Mouse (Mus musculus): ENCODE results near the gene Phf20. TPM values are rescaled to one million over a fixed set of nuclear protein-coding genes. Genes with fewer than 3 reads are reported as not detected.
"Not testable (repeated sequence)": the region's sequence is repeated elsewhere in the genome, so short reads cannot be mapped to it uniquely, and the experiment has no call there.

Gene Phf20
- polyA plus RNA-seq, 2 experiments: 19.5 to 69.0 TPM

DNA sequence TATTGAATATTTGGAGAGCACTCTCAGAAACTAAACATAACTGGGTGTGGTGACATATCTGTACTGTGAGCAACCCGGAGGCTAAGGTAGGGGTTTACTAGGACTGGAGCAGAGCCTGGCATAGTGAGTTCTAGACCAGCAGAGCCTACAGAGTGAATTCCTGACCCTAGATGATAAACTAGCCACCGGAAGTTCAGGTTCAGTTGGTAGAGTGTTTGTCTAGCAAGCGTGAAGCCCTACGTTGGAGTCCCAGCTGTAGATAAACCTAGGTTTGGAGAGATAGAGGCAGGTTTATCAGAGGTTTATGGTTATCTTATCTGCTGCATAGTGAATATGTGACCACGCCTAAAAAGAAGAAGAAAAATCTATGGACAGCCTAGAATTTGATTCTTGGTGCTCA is 27.8 kb downstream of the Phf20 start:
- H3K27me3 ChIP-seq (ENCODE audit: control insufficient read depth, insufficient read depth, low read length): no peaks in the 10 kb centered on the region
- no peak overlapping the region for H3K27ac ChIP-seq (replicated peaks; ENCODE audit: low read depth, low read length)
- H3K36me3 ChIP-seq (ENCODE audit: control insufficient read depth, insufficient read depth, low read length): peaks cover 62% of the 10 kb centered on the region
- H3K4me3 ChIP-seq (replicated peaks; ENCODE audit: low read length): no peak overlapping the region
- no peak overlapping the region for H3K4me2 ChIP-seq (replicated peaks; ENCODE audit: low read depth, low read length, severe bottlenecking)
- H3K9me3 ChIP-seq (ENCODE audit: control insufficient read depth, low read length): no peaks in the 10 kb centered on the region
- 92% methylated on average over 5 of the region's 5 CpGs for WGBS
- ATAC-seq (ENCODE audit: low FRiP score, low read depth) (no peak), DNase-seq (ENCODE audit: low spot score) (no peak)
- no peak overlapping the region for H3K9ac ChIP-seq (ENCODE audit: low read depth, low read length, severe bottlenecking)
- H3K4me1 ChIP-seq (ENCODE audit: control insufficient read depth, insufficient read depth, low read length): no peaks in the 10 kb centered on the region
- TF ChIP-seq POLR2A (IDR thresholded peaks at IDR 0.05; ENCODE audit: borderline replicate concordance, extremely low read depth, insufficient read depth, insufficient read length): no peak

GRCm38 (mm10) chr2:156227689-156228088 is 31.4 kb downstream of the Phf20 start:
- 96% methylated on average over 1 of the region's 1 CpGs for WGBS

GRCm38 (mm10) chr2:156229171-156229570 is 32.9 kb downstream of the Phf20 start:
- Histone ChIP-seq H3K27me3 (ENCODE audit: control insufficient read depth, insufficient read depth, low read length) (no peaks in the 10 kb centered on the region), H3K4me3 (replicated peaks; ENCODE audit: low read length) (no peak overlapping the region), H3K36me3 (ENCODE audit: control insufficient read depth, insufficient read depth, low read length) (peaks cover 56% of the 10 kb centered on the region), H3K4me1 (ENCODE audit: control insufficient read depth, insufficient read depth, low read length) (no peaks in the 10 kb centered on the region), H3K4me2 (replicated peaks; ENCODE audit: low read depth, low read length, severe bottlenecking) (no peak overlapping the region), H3K9ac (ENCODE audit: low read depth, low read length, severe bottlenecking) (no peak overlapping the region), H3K27ac (replicated peaks; ENCODE audit: low read depth, low read length) (no peak overlapping the region), H3K9me3 (ENCODE audit: control insufficient read depth, low read length) (no peaks in the 10 kb centered on the region)
- no peak for TF ChIP-seq POLR2A (IDR thresholded peaks at IDR 0.05; ENCODE audit: borderline replicate concordance, extremely low read depth, insufficient read depth, insufficient read length)
- ATAC-seq (ENCODE audit: low FRiP score, low read depth): no peak
- 96% methylated on average over 1 of the region's 1 CpGs for WGBS
- no peak for DNase-seq (ENCODE audit: low spot score)

More at GRCm38 (mm10) chr2:156227689-156228088, 31.4 kb downstream of the Phf20 start:
- Histone ChIP-seq H3K9ac (ENCODE audit: low read depth, low read length, severe bottlenecking) (no peak overlapping the region), H3K4me2 (replicated peaks; ENCODE audit: low read depth, low read length, severe bottlenecking) (no peak overlapping the region), H3K27me3 (ENCODE audit: control insufficient read depth, insufficient read depth, low read length) (no peaks in the 10 kb centered on the region), H3K27ac (replicated peaks; ENCODE audit: low read depth, low read length) (no peak overlapping the region), H3K36me3 (ENCODE audit: control insufficient read depth, insufficient read depth, low read length) (peaks cover 63% of the 10 kb centered on the region), H3K4me1 (ENCODE audit: control insufficient read depth, insufficient read depth, low read length) (no peaks in the 10 kb centered on the region), H3K9me3 (ENCODE audit: control insufficient read depth, low read length) (no peaks in the 10 kb centered on the region), H3K4me3 (replicated peaks; ENCODE audit: low read length) (no peak overlapping the region)
- no peak for ATAC-seq (ENCODE audit: low FRiP score, low read depth)
- no peak for DNase-seq (ENCODE audit: low spot score)
- no peak for TF ChIP-seq POLR2A (IDR thresholded peaks at IDR 0.05; ENCODE audit: borderline replicate concordance, extremely low read depth, insufficient read depth, insufficient read length)

- no peak overlapping the region for H3K4me3 ChIP-seq (replicated peaks; ENCODE audit: low read length)
- no peak overlapping the region for H3K27ac ChIP-seq (replicated peaks; ENCODE audit: low read depth, low read length)
- H3K27me3 ChIP-seq (ENCODE audit: control insufficient read depth, insufficient read depth, low read length): no peaks in the 10 kb centered on the region
- H3K9me3 ChIP-seq (ENCODE audit: control insufficient read depth, low read length): no peaks in the 10 kb centered on the region
- H3K36me3 ChIP-seq (ENCODE audit: control insufficient read depth, insufficient read depth, low read length): peaks cover 49% of the 10 kb centered on the region
- no peak for DNase-seq (ENCODE audit: low spot score)
- no peak overlapping the region for H3K4me2 ChIP-seq (replicated peaks; ENCODE audit: low read depth, low read length, severe bottlenecking)
- no peaks in the 10 kb centered on the region for H3K4me1 ChIP-seq (ENCODE audit: control insufficient read depth, insufficient read depth, low read length)
- no peak for ATAC-seq (ENCODE audit: low FRiP score, low read depth)
- TF ChIP-seq POLR2A (IDR thresholded peaks at IDR 0.05; ENCODE audit: borderline replicate concordance, extremely low read depth, insufficient read depth, insufficient read length): no peak
- H3K9ac ChIP-seq (ENCODE audit: low read depth, low read length, severe bottlenecking): no peak overlapping the region
These were observed 35.1 kb downstream of the Phf20 start for GRCm38 (mm10) chr2:156231340-156231739.

DNA sequence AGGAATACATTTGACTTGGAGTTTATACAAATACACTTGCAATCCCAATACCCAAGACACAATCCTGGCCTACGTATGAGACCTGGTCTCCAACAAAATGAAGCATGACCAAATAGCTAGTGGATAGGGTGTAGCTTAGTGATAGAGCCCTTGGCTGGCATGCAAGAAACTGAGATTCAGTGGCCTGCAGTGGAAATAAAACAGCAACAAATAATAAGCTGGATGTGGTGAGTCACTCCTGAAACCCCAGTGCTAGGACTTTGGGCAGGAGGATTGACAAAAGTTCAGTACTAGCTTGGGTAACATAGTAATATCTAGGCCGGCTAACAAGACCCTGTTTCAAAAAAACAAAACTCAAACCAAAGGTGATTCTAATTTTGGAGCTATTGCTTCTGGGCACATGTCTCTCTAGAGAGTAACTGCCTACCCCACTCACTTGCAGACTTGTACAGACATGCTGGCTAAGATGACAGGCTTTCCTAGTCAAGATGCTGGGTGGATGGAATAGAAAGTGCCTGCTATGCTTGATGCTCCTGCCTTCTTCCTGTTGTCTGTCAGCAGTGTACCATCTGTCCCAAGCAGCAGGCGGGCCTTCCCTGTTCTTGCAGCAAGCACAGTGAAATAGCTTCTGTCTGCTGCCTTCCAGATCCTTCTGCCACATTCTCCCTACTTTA is 37.1 kb downstream of the Phf20 start:
- Histone ChIP-seq H3K4me3 (replicated peaks; ENCODE audit: low read length) (no peak overlapping the region), H3K36me3 (ENCODE audit: control insufficient read depth, insufficient read depth, low read length) (peaks cover 36% of the 10 kb centered on the region), H3K4me1 (ENCODE audit: control insufficient read depth, insufficient read depth, low read length) (no peaks in the 10 kb centered on the region), H3K27ac (replicated peaks; ENCODE audit: low read depth, low read length) (no peak overlapping the region), H3K4me2 (replicated peaks; ENCODE audit: low read depth, low read length, severe bottlenecking) (no peak overlapping the region), H3K9ac (ENCODE audit: low read depth, low read length, severe bottlenecking) (no peak overlapping the region), H3K27me3 (ENCODE audit: control insufficient read depth, insufficient read depth, low read length) (no peaks in the 10 kb centered on the region), H3K9me3 (ENCODE audit: control insufficient read depth, low read length) (no peaks in the 10 kb centered on the region)
- ATAC-seq (ENCODE audit: low FRiP score, low read depth) (no peak), DNase-seq (ENCODE audit: low spot score) (no peak)
- 50% methylated on average over 3 of the region's 3 CpGs for WGBS
- TF ChIP-seq POLR2A (IDR thresholded peaks at IDR 0.05; ENCODE audit: borderline replicate concordance, extremely low read depth, insufficient read depth, insufficient read length): no peak

- H3K36me3 ChIP-seq (ENCODE audit: control insufficient read depth, insufficient read depth, low read length): peaks cover 34% of the 10 kb centered on the region
- not testable (repeated sequence) for H3K27ac ChIP-seq (replicated peaks; ENCODE audit: low read depth, low read length); ATAC-seq (ENCODE audit: low FRiP score, low read depth)
These were observed 37.8 kb downstream of the Phf20 start for GRCm38 (mm10) chr2:156234016-156234415.

More at GRCm38 (mm10) chr2:156234016-156234415, 37.8 kb downstream of the Phf20 start:
- not testable (repeated sequence) for DNase-seq (ENCODE audit: low spot score); H3K4me2 ChIP-seq (replicated peaks; ENCODE audit: low read depth, low read length, severe bottlenecking); H3K9ac ChIP-seq (ENCODE audit: low read depth, low read length, severe bottlenecking); H3K4me1 ChIP-seq (ENCODE audit: control insufficient read depth, insufficient read depth, low read length); H3K27me3 ChIP-seq (ENCODE audit: control insufficient read depth, insufficient read depth, low read length); H3K4me3 ChIP-seq (replicated peaks; ENCODE audit: low read length); H3K9me3 ChIP-seq (ENCODE audit: control insufficient read depth, low read length)
- WGBS: 24% methylated on average over 2 of the region's 2 CpGs

Measured in limb, embryonic 14.5 days (tissue).